Mouse (Mus musculus) macrophage (primary cell): ENCODE measurements around the gene Alox5. TPM values are rescaled to one million over a fixed set of nuclear protein-coding genes. Genes with fewer than 3 reads are reported as not detected.

Source experiments
- H3K27ac ChIP-seq: fragments of 350-480 bp; formaldehyde crosslinking; 2 replicates; pipeline ENCODE4 v1.9.0; 2021
- H3K36me3 ChIP-seq: fragments of 350-480 bp; formaldehyde crosslinking; 2 replicates; pipeline ENCODE4 v1.9.0; 2021; ENCODE audit errors: inconsistent target
- H3K4me3 ChIP-seq: fragments of 350-480 bp; formaldehyde crosslinking; 2 replicates; pipeline ENCODE4 v1.9.0; 2021; ENCODE audit errors: inconsistent target
- H3K79me2 ChIP-seq: fragments of 350-480 bp; formaldehyde crosslinking; 2 replicates; pipeline ENCODE4 v1.9.0; 2021; ENCODE audit errors: inconsistent target
- WGBS: methylation state at CpG from one replicate; pipeline ENCODE4 v1.1.7; 2026; ENCODE audit warnings: inconsistent platforms; ENCODE audit not compliant: missing documents; 5-methylcytosine and 5-hydroxymethylcytosine counted together
- polyA plus RNA-seq: library from polyadenylated mRNA; stranded (reverse); fragments of 250-400 nt; gene quantifications from 3 replicates; pipeline ENCODE4 v1.2.4, GENCODE M21; 2018; ENCODE audit warnings: inconsistent platforms

Gene Alox5
- polyA plus RNA-seq, 1 experiment from 2014 or later: 0.86 TPM

DNA sequence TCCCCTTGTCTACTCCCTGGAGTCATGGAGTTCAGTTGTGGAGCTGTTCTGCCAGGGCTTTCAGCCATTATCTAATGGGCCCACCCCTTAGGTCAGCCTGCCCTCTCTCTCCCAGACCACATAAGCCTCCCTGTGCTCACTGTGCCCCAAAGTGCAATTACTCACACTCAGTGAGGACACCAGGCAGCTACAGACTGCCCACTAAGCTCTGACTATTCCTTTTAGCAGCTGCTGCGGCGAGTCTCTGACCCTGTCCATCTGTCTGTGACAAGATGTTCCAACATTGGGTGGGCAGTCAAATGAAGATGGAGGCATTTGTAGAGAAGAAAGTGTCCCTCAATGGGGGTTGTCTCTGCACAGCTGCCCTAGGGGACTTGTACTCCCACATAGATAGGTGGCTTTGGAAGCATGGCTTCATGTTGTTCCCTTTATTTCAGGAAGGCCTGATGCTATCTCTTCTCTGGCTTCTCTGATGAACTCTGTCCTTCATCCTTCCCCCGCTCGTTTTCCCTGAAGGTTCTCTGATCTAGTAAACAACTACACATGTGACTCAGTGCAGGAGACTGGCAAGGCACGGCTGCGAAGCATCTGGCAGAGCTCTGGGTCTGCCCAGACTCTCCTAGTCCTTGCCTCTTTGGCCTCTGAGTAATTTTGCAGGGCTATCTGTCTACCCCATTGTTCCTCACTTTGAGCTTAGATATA lies 52.9 kb downstream of the Alox5 start:
- Histone ChIP-seq H3K4me3 (no peak overlapping the region), H3K27ac (no peak overlapping the region), H3K79me2 (no peaks in the 10 kb centered on the region), H3K36me3 (peaks cover 11% of the 10 kb centered on the region; the same call in 1 of the 2 replicates)
- WGBS: 89% methylated on average over 6 of the region's 6 CpGs

- no peak overlapping the region for H3K4me3 ChIP-seq
- WGBS: 98% methylated on average over 4 of the region's 4 CpGs
- H3K27ac ChIP-seq: no peak overlapping the region
- peaks cover 11% of the 10 kb centered on the region; the same call in 1 of the 2 replicates for H3K36me3 ChIP-seq
- no peaks in the 10 kb centered on the region for H3K79me2 ChIP-seq
Observed at GRCm38 (mm10) chr6:116407216-116407615, 53.8 kb downstream of the Alox5 start.

- WGBS: 90% methylated on average over 5 of the region's 5 CpGs
- Histone ChIP-seq H3K27ac (no peak overlapping the region), H3K79me2 (no peaks in the 10 kb centered on the region), H3K36me3 (peaks cover 11% of the 10 kb centered on the region; the same call in 1 of the 2 replicates), H3K4me3 (no peak overlapping the region)
Observed at GRCm38 (mm10) chr6:116406680-116407079, 54.3 kb downstream of the Alox5 start.

- H3K36me3 ChIP-seq: peaks cover 12% of the 10 kb centered on the region; the same call in 1 of the 2 replicates
- H3K27ac ChIP-seq: no peak overlapping the region
- no peaks in the 10 kb centered on the region for H3K79me2 ChIP-seq
- H3K4me3 ChIP-seq: no peak overlapping the region
- 72% methylated on average over 2 of the region's 2 CpGs for WGBS
Observed at GRCm38 (mm10) chr6:116406152-116406551, 54.8 kb downstream of the Alox5 start.

DNA sequence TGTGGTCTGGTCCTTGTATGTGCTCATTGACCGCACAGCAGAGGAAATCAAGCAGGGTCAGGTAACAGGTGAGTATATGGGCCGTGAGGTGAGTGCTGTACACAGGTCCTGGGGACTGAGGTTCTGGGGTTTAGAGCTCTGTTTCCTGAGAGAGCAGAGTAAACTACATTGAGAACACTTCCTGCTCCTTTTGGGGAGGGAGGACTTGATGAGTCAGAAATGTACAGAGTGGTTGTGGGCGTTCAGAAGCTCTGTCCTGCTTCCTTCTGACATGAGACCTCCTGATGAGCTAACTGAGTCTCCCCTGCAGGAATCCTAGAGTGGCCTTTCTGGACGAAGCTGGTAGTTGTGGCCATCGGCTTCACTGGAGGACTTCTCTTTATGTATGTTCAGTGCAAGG lies 55.3 kb downstream of the Alox5 start:
- Histone ChIP-seq H3K36me3 (peaks cover 16% of the 10 kb centered on the region; the same call in 1 of the 2 replicates), H3K4me3 (no peak overlapping the region), H3K79me2 (no peaks in the 10 kb centered on the region), H3K27ac (peak overlapping the region; percentile 17; the same call in 1 of the 2 replicates)
- 70% methylated on average over 5 of the region's 5 CpGs for WGBS

DNA sequence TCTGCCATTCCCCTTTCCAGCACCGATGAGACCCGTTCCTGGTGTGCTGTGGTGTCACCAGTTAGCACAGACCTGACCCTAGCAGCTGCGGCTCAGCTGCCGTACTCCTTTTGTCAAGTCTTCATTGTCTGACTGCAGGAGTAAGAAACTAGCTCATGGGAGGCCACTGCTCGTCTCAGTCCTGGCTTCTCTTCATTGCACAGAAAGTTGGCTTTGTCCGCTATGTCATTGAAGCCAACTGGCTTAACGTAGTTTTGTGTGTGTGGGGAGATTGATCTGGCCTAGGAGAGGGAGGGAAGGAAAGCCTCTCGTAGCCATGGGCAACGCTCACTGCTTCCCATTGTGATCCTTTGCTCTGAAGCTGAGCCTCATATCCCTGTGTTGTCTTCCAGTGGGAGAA lies 55.7 kb downstream of the Alox5 start:
- Histone ChIP-seq H3K27ac (peak overlapping the region; percentile 17; the same call in 1 of the 2 replicates), H3K36me3 (peaks cover 14% of the 10 kb centered on the region; the same call in 1 of the 2 replicates), H3K79me2 (no peaks in the 10 kb centered on the region), H3K4me3 (no peak overlapping the region)
- 97% methylated on average over 9 of the region's 9 CpGs for WGBS

GRCm38 (mm10) chr6:116402426-116402825 lies 58.6 kb downstream of the Alox5 start:
- H3K4me3 ChIP-seq: no peak overlapping the region
- no peaks in the 10 kb centered on the region for H3K79me2 ChIP-seq
- H3K36me3 ChIP-seq: peaks cover 8% of the 10 kb centered on the region; the same call in 1 of the 2 replicates
- WGBS: 97% methylated on average over 3 of the region's 3 CpGs
- H3K27ac ChIP-seq: no peak overlapping the region

DNA sequence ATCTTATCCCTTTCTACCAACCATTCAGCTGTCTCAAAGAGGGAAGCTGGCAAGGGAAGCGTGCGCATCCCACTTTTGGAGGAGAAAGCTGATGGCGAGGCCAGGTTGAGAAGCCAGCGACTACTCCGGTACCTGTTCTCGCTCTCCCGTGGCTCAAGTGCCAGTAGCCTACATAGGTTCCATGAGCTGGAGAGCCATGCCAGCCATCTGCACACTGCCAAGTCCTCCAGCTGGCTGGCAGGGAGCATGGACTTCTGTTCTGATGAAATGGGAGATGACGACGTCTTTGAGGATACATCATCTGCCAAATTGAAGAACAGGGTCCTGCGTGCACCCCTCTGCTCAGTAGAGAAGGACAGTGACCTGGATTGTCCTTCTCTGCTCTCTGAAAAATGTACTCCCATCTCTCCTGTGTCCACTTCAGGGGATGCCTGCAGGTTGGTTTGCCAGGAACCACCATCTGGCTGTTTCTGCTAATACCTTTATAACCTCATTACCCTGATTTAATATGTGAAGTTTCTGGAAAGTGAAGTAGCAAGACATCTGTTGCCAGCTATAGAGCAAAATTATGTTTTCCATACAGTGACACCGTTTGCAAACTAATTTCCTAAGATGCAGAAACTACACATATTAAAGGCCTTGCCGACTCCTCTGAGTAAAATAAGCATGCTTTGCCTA lies 59.1 kb downstream of the Alox5 start:
- peaks cover 8% of the 10 kb centered on the region; the same call in 1 of the 2 replicates for H3K36me3 ChIP-seq
- WGBS: 95% methylated on average over 12 of the region's 12 CpGs

DNA sequence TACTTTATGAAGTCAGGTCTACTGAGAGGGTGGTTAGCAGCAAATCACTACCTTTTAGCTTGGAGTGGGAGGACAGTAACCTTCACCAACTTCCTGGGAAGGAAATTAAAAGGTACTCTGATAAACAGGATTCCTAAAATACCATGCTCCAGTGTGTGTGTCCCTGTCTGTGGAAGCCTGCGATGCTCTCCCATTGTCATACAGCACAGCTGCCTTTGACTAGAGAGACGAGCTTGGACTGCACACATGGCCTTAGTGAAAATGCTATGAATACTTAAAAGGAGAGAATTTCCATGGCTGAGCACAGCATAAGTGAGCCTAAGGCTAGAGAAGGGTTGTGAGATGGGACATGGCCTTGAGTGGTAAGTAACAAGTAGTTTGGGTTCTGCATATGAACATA lies 62.8 kb downstream of the Alox5 start:
- peaks cover 12% of the 10 kb centered on the region; the same call in 1 of the 2 replicates for H3K36me3 ChIP-seq
- H3K4me3 ChIP-seq: no peak overlapping the region
- H3K79me2 ChIP-seq: no peaks in the 10 kb centered on the region
- WGBS: 94% methylated on average over 2 of the region's 2 CpGs
- H3K27ac ChIP-seq: no peak overlapping the region

More for the DNA sequence above, 59.1 kb downstream of the Alox5 start:
- Histone ChIP-seq H3K4me3 (no peak overlapping the region), H3K27ac (no peak overlapping the region), H3K79me2 (no peaks in the 10 kb centered on the region)

GRCm38 (mm10) chr6:116397621-116398020 lies 63.4 kb downstream of the Alox5 start:
- no peak overlapping the region for H3K4me3 ChIP-seq
- 95% methylated on average over 6 of the region's 6 CpGs for WGBS
- H3K79me2 ChIP-seq: no peaks in the 10 kb centered on the region
- H3K27ac ChIP-seq: no peak overlapping the region
- peaks cover 12% of the 10 kb centered on the region; the same call in 1 of the 2 replicates for H3K36me3 ChIP-seq

DNA sequence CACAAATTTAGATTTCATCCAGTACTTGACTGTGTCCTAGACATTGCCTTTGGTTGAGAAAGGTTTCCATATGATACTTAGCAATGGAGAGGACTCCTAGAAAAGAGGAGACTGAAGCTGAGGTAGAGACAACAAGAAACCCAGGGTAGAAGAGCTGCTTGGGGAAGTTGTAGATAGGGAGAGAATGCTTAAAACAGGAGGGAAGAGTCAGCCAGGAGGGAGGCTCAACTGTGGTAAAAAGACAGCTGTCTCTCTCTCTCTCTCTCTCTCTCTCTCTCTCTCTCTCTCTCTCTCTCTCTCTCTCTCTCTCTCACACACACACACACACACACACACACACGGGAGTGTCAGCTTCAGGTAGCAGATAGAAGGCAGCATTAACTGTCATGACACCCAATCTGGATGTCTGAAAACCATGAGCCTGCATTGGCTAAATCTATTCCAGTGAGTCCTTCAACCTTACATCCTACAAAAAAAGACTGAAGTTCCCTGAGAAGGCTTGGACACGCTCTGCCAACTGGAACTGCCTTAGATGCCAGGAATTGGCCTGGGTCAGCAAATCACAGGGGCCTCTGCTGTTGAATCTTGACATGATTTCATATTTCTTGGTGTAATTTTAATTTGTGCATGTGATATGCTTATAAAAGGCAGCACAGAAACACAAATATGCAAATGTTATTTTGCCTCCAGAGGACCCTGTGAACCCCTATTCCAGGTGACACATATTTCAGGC lies 65.9 kb downstream of the Alox5 start:
- Histone ChIP-seq H3K4me3 (no peak overlapping the region), H3K36me3 (peaks cover 4% of the 10 kb centered on the region; the same call in 1 of the 2 replicates), H3K27ac (no peak overlapping the region), H3K79me2 (no peaks in the 10 kb centered on the region)
- 100% methylated on average over 1 of the region's 2 CpGs for WGBS

DNA sequence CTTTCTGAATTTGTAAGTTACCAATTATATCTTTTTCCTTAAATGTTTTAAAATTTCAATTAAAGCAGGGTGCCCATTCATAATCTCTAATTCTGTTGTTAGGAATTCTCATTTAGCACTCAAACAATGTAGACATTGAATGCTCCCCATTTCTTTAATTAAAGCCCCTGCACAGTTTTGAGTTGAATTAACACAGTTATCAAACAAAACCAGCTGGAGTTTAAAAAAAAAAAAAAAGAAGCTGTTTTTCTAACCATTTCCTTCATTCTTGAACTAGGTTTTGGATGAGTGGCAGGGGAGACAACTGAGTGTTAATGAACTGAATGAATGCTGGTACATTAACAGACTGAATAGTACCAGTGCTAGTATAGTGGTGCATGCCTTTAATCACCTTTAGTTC lies 71.5 kb downstream of the Alox5 start:
- Histone ChIP-seq H3K36me3 (peaks cover 4% of the 10 kb centered on the region; the same call in 1 of the 2 replicates), H3K79me2 (peaks cover 5% of the 10 kb centered on the region; the same call in 1 of the 2 replicates), H3K4me3 (no peak overlapping the region), H3K27ac (no peak overlapping the region)

DNA sequence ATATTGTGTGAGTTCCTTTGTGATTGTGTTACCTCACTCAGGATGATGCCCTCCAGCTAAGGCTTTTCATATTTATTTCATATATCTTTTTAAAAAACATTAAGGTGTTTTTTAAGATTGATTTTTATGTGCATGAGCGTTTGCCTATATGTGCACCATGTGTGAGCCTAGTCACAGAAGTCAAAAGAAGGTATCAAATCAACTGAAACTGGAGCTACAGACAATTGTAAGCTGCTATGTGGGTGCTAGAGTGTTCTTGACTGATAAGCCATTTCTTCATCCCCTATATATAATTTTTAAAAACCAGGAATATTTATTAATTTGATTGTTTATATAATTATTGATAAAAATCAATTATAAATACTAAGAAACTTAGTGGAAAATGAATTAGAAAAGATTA lies 72.9 kb downstream of the Alox5 start:
- Histone ChIP-seq H3K27ac (no peak overlapping the region), H3K4me3 (no peak overlapping the region), H3K36me3 (no peaks in the 10 kb centered on the region; the same call in 1 of the 2 replicates), H3K79me2 (peaks cover 14% of the 10 kb centered on the region; the same call in 1 of the 2 replicates)
- WGBS: 92% methylated on average over 1 of the region's 1 CpGs

- 100% methylated on average over 3 of the region's 3 CpGs for WGBS
- Histone ChIP-seq H3K27ac (no peak overlapping the region), H3K36me3 (no peaks in the 10 kb centered on the region), H3K4me3 (no peak overlapping the region), H3K79me2 (peaks cover 30% of the 10 kb centered on the region; the same call in 1 of the 2 replicates)
Observed at GRCm38 (mm10) chr6:116386506-116386905, 74.5 kb downstream of the Alox5 start.
